Mouse (Mus musculus) c-Kit-positive CD71-positive TER-119-positive erythroid progenitor cells, embryonic 14.5 days (primary cell): ENCODE measurements at regions not wholly inside any gene's neighbourhood (a gene's known extent, or its start where the extent isn't known, plus 50 kb on each side); places are given as distances from the start of the nearest gene placed in this dataset.

Source experiments
- DNase-seq: peaks from one replicate; pipeline ENCODE4 v3.0.0-alpha.2; 2013; ENCODE audit warnings: low spot score

DNA sequence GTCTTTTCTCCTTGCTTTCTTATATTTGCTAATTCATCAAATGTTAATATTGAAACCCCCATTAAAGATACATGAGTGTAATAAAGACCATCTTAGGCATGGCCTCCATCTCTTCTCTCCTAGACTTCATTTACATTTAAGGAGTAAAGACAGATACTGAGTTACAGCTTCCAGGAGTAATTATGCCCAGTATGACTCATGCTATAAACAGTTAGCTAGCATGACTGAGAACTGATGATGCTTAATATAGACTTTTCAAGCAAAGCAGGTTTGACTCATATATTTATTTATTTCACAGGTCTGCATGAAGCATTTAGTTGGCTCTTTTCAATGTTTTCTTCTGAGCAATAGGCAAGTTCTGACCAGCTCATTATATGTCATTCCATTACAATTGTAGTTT, 453.7 kb upstream of the Cntn6 start:
- no peak for DNase-seq

DNA sequence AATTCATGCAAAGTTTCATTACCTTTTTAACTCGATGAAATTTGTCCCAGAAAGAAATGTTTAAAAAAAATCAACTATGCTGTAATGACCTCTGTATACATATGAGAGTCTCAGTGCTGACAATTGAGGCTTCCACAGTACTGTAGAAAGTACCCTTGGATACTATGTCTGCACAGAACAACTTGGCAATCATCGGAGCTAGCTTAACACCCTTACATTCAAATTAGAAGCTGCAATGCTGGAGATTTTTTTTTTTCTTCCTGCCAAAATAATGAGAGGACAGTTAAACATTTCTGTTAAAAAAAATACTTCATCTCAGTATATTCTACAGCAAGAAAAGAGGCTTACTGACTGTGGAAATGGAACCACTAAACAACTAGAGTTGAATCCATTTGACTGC, 452.1 kb upstream of the Cntn6 start:
- DNase-seq: no peak

DNA sequence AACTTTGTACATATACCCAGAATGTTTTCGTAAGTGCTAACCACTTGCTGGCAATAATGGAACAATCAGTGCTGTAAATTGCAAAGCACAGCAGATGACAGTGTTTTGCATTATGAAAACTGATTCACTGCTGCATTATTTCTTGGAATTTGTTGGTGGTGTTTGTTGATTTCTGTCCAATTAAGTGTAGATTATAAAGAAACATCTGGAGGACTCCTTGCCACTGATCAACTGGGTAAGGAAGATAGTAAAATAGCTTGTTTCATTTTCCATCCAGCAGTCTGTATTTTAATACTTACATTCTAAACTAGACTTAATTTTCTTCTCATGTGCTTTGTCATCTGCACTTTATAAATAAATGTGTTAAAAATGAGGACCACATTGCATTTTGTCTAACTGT, 436.6 kb upstream of the Cntn6 start:
- no peak for DNase-seq

DNA sequence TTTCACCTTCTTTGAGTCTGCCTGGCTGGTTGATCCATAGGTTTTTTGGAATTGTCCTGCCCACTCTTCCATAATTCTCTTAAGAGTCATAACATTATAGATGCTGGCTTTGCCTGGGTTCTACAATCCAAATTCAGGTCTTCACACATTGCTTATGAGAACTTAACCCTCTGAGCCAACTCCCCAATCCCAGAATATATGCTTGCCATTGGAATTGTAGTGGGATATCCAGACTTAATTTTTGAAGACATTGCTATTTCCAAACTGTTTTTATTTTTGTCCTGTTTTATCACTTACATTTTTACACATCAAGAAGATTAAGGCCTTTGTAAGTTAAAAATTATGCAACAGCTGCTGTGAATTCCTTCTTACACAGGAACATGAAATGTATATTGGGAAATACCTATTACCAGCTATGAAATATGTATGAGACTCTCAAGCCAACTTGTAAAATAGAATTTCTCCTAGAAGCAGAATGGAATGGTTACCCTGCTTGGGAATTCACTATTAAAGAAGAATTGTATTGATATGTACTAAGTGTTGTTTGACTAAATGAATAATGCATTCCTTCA, 430.8 kb upstream of the Cntn6 start:
- no peak for DNase-seq

DNA sequence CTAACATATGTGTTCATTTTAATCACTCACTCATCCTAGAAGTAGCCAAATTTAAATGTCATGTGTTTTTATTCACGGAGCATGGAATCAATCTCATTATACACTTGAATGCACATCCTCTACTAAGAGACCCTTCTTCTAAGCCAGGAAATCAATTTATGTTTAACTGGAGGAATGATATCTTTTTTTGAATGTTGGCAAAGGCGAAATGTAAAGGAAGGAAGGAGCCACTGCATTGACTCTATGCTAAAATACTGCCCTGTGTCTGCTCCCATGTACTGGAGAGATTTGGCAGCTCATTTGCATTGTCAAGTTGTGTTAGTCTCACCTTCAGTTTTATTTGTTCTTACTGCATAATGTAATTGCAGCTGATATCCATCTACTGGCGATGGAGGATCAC, 412.0 kb upstream of the Cntn6 start:
- DNase-seq: no peak

DNA sequence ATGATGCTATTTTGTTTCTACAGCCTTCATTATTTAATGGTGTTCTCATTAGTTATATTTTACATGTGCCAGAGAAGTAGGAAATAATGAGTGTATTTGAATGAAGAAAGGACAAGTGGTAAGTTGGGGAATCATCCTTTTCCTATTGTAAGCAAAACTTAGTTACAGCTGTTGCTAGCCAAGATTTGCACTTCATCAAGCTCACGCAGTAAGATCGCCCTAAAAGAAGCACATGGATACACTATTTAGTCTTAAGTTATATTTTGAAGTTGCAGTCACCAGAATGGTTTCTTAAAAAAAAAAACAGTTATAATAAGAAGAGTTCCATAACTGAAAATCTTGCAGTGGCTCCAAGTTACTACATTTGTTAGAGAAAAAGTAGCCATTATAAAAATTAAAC, 410.3 kb upstream of the Cntn6 start:
- DNase-seq: no peak

DNA sequence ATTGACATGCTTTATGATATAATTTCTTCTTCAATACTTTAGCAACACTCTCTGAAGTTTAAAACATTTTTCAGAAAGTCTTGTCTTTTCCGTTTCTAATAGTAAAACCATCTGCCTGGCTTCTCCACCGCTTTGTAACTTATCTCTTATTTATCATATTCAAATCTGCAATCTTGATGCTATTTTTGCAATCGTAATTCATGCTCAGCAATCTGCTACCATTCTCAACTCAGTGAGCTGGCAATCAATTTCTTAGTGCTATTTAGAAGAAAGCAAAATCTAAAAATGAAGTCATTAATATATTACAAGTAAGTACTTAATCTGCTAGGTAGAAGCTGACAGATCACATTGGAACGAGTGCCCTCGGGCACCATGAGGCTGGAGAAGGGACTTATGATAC, 384.2 kb upstream of the Cntn6 start:
- DNase-seq: no peak
